In the genomic region with DNA sequence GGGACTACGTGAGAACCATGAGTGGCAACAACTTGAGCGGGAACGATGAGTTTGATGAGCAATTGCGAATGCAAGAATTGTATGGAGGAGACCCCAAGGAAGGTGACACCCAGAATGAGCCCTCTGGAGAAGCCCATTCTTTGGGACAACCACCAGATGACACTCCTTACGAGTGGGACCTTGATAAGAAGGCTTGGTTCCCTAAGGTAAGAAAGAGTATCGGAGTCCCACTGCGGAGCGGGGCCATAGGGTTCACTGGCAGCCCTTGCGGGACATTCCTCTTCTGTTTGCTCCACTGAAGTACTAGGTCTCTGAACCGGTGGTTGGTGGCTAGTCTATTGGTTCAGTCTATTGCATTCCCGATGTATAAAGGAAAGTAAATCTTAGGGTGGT, we compare ENCODE assay signal across 8 mouse cellular contexts. TPM values are rescaled to one million over a fixed set of nuclear protein-coding genes. Genes with fewer than 3 reads are reported as not detected.
DNase-seq lines count a peak whose midpoint lies in the region; ATAC-seq lines count a peak whose summit lies in the region.

No protein-coding gene starts in this region.

- no peak for ATAC-seq in heart, embryonic 16.5 days (replicated peaks; ENCODE audit: extremely low read depth, insufficient read depth, low FRiP score)
- peak; percentile 2 for ATAC-seq in activated CD4-positive, CD25-positive, alpha-beta regulatory T cell, adult 4 months
- ATAC-seq in hindbrain, embryonic 13.5 days (ENCODE audit: low FRiP score) = peak; percentile 9; the same call in 1 of the 2 replicates
- ATAC-seq in midbrain, embryonic 13.5 days = peak; percentile 46; the same call in 1 of the 2 replicates

- H3K4me1 ChIP-seq in heart, embryonic 16.5 days (ENCODE audit: control insufficient read depth, insufficient read depth, low read length) = no peaks in the 10 kb centered on the region
- no peaks in the 10 kb centered on the region for H3K4me1 ChIP-seq in hindbrain, embryonic 13.5 days (replicated peaks)
- H3K4me1 ChIP-seq in midbrain, embryonic 13.5 days (replicated peaks) = no peaks in the 10 kb centered on the region; the same call in 1 of the 2 replicates

- H3K9ac ChIP-seq in heart, embryonic 16.5 days (ENCODE audit: low read length) = peak overlapping the region; percentile 82
- peak overlapping the region; percentile 72 for H3K9ac ChIP-seq in hindbrain, embryonic 13.5 days
- peak overlapping the region; percentile 66 for H3K9ac ChIP-seq in midbrain, embryonic 13.5 days (replicated peaks)

- no peak for DNase-seq in heart, adult 11 months
- no peak for DNase-seq in right cerebral cortex, postnatal 4 days
- DNase-seq in urinary bladder, postnatal 14 days (ENCODE audit: low spot score) = no peak
- DNase-seq in gastrocnemius, adult 18-20 months (ENCODE audit: low spot score) = no peak

- no peak overlapping the region; the same call in 1 of the 2 replicates for H3K27ac ChIP-seq in heart, embryonic 16.5 days (ENCODE audit: low read length)
- H3K27ac ChIP-seq in hindbrain, embryonic 13.5 days = peak overlapping the region; percentile 95; the same call in 1 of the 2 replicates
- peak overlapping the region; percentile 95 for H3K27ac ChIP-seq in midbrain, embryonic 13.5 days

- H3K36me3 ChIP-seq in heart, embryonic 16.5 days (ENCODE audit: control insufficient read depth, insufficient read depth) = peaks cover 5% of the 10 kb centered on the region; the same call in 1 of the 2 replicates
- H3K36me3 ChIP-seq in hindbrain, embryonic 13.5 days = 0 out of 2 replicates have a peak, but pooled peaks cover 4% of the 10 kb centered on the region
- H3K36me3 ChIP-seq in midbrain, embryonic 13.5 days = peaks cover 6% of the 10 kb centered on the region; the same call in 1 of the 2 replicates

- H3K27me3 ChIP-seq in heart, embryonic 16.5 days (ENCODE audit: control insufficient read depth, insufficient read depth, low read length) = no peaks in the 10 kb centered on the region
- H3K27me3 ChIP-seq in hindbrain, embryonic 13.5 days = no peaks in the 10 kb centered on the region
- no peaks in the 10 kb centered on the region for H3K27me3 ChIP-seq in midbrain, embryonic 13.5 days

- H3K4me2 ChIP-seq in heart, embryonic 16.5 days (ENCODE audit: low read depth, low read length) = peak overlapping the region; percentile 72
- peak overlapping the region; percentile 62 for H3K4me2 ChIP-seq in hindbrain, embryonic 13.5 days
- H3K4me2 ChIP-seq in midbrain, embryonic 13.5 days (replicated peaks) = peak overlapping the region; percentile 62

- 24% methylated on average over 11 of the region's 11 CpGs for WGBS in heart, embryonic 16.5 days
- WGBS in hindbrain, embryonic 13.5 days = 30% methylated on average over 11 of the region's 11 CpGs
- WGBS in midbrain, embryonic 13.5 days = 29% methylated on average over 11 of the region's 11 CpGs

- H3K4me3 ChIP-seq in heart, embryonic 16.5 days (ENCODE audit: low read length) = peak overlapping the region; percentile 69
- H3K4me3 ChIP-seq in hindbrain, embryonic 13.5 days = peak overlapping the region; percentile 52
- peak overlapping the region; percentile 53 for H3K4me3 ChIP-seq in midbrain, embryonic 13.5 days (replicated peaks)

- H3K9me3 ChIP-seq in heart, embryonic 16.5 days (replicated peaks; ENCODE audit: control insufficient read depth, low read length) = no peaks in the 10 kb centered on the region
- H3K9me3 ChIP-seq in hindbrain, embryonic 13.5 days = no peaks in the 10 kb centered on the region
- no peaks in the 10 kb centered on the region for H3K9me3 ChIP-seq in midbrain, embryonic 13.5 days

RNA-seq across cellular contexts. Expression of gene Htatsf1, which starts 0.6 kb away (rescaled TPM):
- 58.6 and 61.0 TPM in 2 replicates for polyA plus RNA-seq in heart, embryonic 16.5 days (2015; fragmentation: Nextera tagmentation; extraction: Ambion mirVana)
- polyA plus RNA-seq in activated CD4-positive, CD25-positive, alpha-beta regulatory T cell, adult 4 months (2017; shearing (Covaris generic)) = 10 to 100 TPM; 23.3 to 30.3 TPM
- polyA plus RNA-seq in hindbrain, embryonic 13.5 days (2015; fragmentation: Nextera tagmentation; extraction: Ambion mirVana) = 92.0 and 98.4 TPM in 2 replicates
- polyA plus RNA-seq in midbrain, embryonic 13.5 days (2015; fragmentation: Nextera tagmentation; extraction: Ambion mirVana) = 96.2 and 105 TPM in 2 replicates
- total RNA-seq in gastrocnemius, adult 18-20 months (2021) = 10 to 100 TPM; 87.2 to 97.1 TPM

RNA-seq across cellular contexts. Expression of gene Brs3, which starts 11.1 kb away (rescaled TPM):
- polyA plus RNA-seq in heart, embryonic 16.5 days (2015; fragmentation: Nextera tagmentation; extraction: Ambion mirVana) = not detected in 2 replicates
- polyA plus RNA-seq in activated CD4-positive, CD25-positive, alpha-beta regulatory T cell, adult 4 months (2017; shearing (Covaris generic)) = not detected
- 0.22 and 0.34 TPM in 2 replicates for polyA plus RNA-seq in hindbrain, embryonic 13.5 days (2015; fragmentation: Nextera tagmentation; extraction: Ambion mirVana)
- 0.07 TPM in 1 of 2 replicates, not detected in the other for polyA plus RNA-seq in midbrain, embryonic 13.5 days (2015; fragmentation: Nextera tagmentation; extraction: Ambion mirVana)
- total RNA-seq in gastrocnemius, adult 18-20 months (2021) = not detected

RNA-seq across cellular contexts. Expression of gene Vgll1, which starts 33.9 kb away (rescaled TPM):
- 0.07 TPM in 1 of 2 replicates, not detected in the other for polyA plus RNA-seq in heart, embryonic 16.5 days (2015; fragmentation: Nextera tagmentation; extraction: Ambion mirVana)
- not detected for polyA plus RNA-seq in activated CD4-positive, CD25-positive, alpha-beta regulatory T cell, adult 4 months (2017; shearing (Covaris generic))
- polyA plus RNA-seq in hindbrain, embryonic 13.5 days (2015; fragmentation: Nextera tagmentation; extraction: Ambion mirVana) = not detected in 2 replicates
- not detected in 2 replicates for polyA plus RNA-seq in midbrain, embryonic 13.5 days (2015; fragmentation: Nextera tagmentation; extraction: Ambion mirVana)
- not detected for total RNA-seq in gastrocnemius, adult 18-20 months (2021)
